ENCODE assay signal across 22 mouse cellular contexts in genomic region chr7:29144006-29144405, GRCm38 (mm10). TPM values are rescaled to one million over a fixed set of nuclear protein-coding genes. Genes with fewer than 3 reads are reported as not detected.
A peak's percentile ranks its signal among the peaks of the same experiment; 100 is the strongest.
DNase-seq lines count a peak whose midpoint lies in the region; ATAC-seq and TF ChIP-seq lines count a peak whose summit lies in the region.
"Had no signal": no experiment of that assay in that cellular context is flagged by ENCODE, and none has a peak within 500 bp of the region (broad histone marks: within the 10 kb centered on the region; RNA-seq: fewer than 3 reads in every experiment).

No protein-coding gene starts in this region.

- H3K27me3 ChIP-seq in heart, embryonic 10.5 days (ENCODE audit: insufficient read depth, poor library complexity, severe bottlenecking) = no peaks in the 10 kb centered on the region; the same call in 1 of the 2 replicates
- peaks cover 10% of the 10 kb centered on the region for H3K27me3 ChIP-seq in G1E (ENCODE audit: insufficient read depth, low read length)
- H3K27me3 ChIP-seq in forebrain, embryonic 15.5 days = no peaks in the 10 kb centered on the region
- H3K27me3 ChIP-seq: kidney, embryonic 15.5 days; liver, embryonic 15.5 days; lung, embryonic 15.5 days; midbrain, embryonic 15.5 days had no signal

- no peak overlapping the region for H3K4me2 ChIP-seq in forebrain, embryonic 15.5 days (replicated peaks)
- H3K4me2 ChIP-seq: kidney, embryonic 15.5 days; liver, embryonic 15.5 days; lung, embryonic 15.5 days; midbrain, embryonic 15.5 days had no signal

- no peaks in the 10 kb centered on the region for H3K36me3 ChIP-seq in heart, embryonic 10.5 days
- H3K36me3 ChIP-seq in G1E (replicated peaks) = no peaks in the 10 kb centered on the region
- no peaks in the 10 kb centered on the region for H3K36me3 ChIP-seq in forebrain, embryonic 15.5 days
- H3K36me3 ChIP-seq: kidney, embryonic 15.5 days; liver, embryonic 15.5 days; lung, embryonic 15.5 days; midbrain, embryonic 15.5 days had no signal

- TF ChIP-seq CTCF in G1E (IDR thresholded peaks at IDR 0.05; ENCODE audit: low read depth, low read length) = no peak

- H3K4me1 ChIP-seq in heart, embryonic 10.5 days = no peaks in the 10 kb centered on the region
- H3K4me1 ChIP-seq in G1E (ENCODE audit: insufficient read depth, low read depth, low read length) = peaks cover 47% of the 10 kb centered on the region
- H3K4me1 ChIP-seq in forebrain, embryonic 15.5 days = no peaks in the 10 kb centered on the region
- H3K4me1 ChIP-seq: kidney, embryonic 15.5 days; liver, embryonic 15.5 days; lung, embryonic 15.5 days; midbrain, embryonic 15.5 days had no signal

- 87% methylated on average over 4 of the region's 4 CpGs for WGBS in heart, embryonic 10.5 days
- WGBS in forebrain, embryonic 15.5 days = 93% methylated on average over 4 of the region's 4 CpGs

- no peak overlapping the region for H3K27ac ChIP-seq in heart, embryonic 10.5 days
- H3K27ac ChIP-seq in forebrain, embryonic 15.5 days (replicated peaks) = no peak overlapping the region
- H3K27ac ChIP-seq: hindbrain, postnatal 0 days; kidney, embryonic 15.5 days; left cerebral cortex, adult 2 months; liver, embryonic 15.5 days; lung, embryonic 15.5 days; midbrain, embryonic 15.5 days; stomach, postnatal 0 days had no signal

- no peak overlapping the region for H3K4me3 ChIP-seq in heart, embryonic 10.5 days
- H3K4me3 ChIP-seq in G1E (ENCODE audit: low read depth, low read length) = no peak overlapping the region; the same call in 1 of the 2 replicates
- no peak overlapping the region for H3K4me3 ChIP-seq in forebrain, embryonic 15.5 days
- H3K4me3 ChIP-seq: kidney, embryonic 15.5 days; left cerebral cortex, adult 2 months; liver, embryonic 15.5 days; lung, embryonic 15.5 days; midbrain, embryonic 15.5 days had no signal

- H3K9ac ChIP-seq in forebrain, embryonic 15.5 days (replicated peaks) = no peak overlapping the region
- H3K9ac ChIP-seq: kidney, embryonic 15.5 days; liver, embryonic 15.5 days; lung, embryonic 15.5 days; midbrain, embryonic 15.5 days had no signal

- peak; percentile 28 for DNase-seq in heart, adult 8-10 months (ENCODE audit: low spot score)
- DNase-seq in heart, embryonic 10.5 days (ENCODE audit: low spot score) = no peak
- peak; percentile 43 for DNase-seq in G1E (ENCODE audit: low spot score)
- DNase-seq in frontal cortex, postnatal 10 days (ENCODE audit: low spot score in 2 of 2) = no peak
- DNase-seq in ovary, adult 18-20 months (ENCODE audit: low spot score) = no peak
- DNase-seq: cerebellum, adult 2 months; cerebellum, postnatal 36 days; gastrocnemius, postnatal 10 days; kidney, postnatal 4 days; layer of hippocampus, adult 9-11 months had no signal

- peak; percentile 60 for ATAC-seq in G1E (ENCODE audit: extremely low read depth, insufficient number of reproducible peaks, low FRiP score, poor library complexity, severe bottlenecking)
- ATAC-seq in common myeloid progenitor, adult 5-6 weeks (replicated peaks; ENCODE audit: low read depth, poor library complexity, severe bottlenecking) = peak; percentile 91
- ATAC-seq in megakaryocyte progenitor cell, adult 5-6 weeks (replicated peaks; ENCODE audit: poor library complexity) = peak; percentile 82
- no peak for ATAC-seq in forebrain, embryonic 15.5 days (replicated peaks)
- ATAC-seq: forebrain, embryonic 14.5 days; hindbrain, postnatal 0 days; intestine, embryonic 16.5 days; midbrain, embryonic 15.5 days had no signal

- no peaks in the 10 kb centered on the region for H3K9me3 ChIP-seq in heart, embryonic 10.5 days
- no peaks in the 10 kb centered on the region for H3K9me3 ChIP-seq in G1E (replicated peaks)
- no peaks in the 10 kb centered on the region for H3K9me3 ChIP-seq in forebrain, embryonic 15.5 days
- H3K9me3 ChIP-seq: kidney, embryonic 15.5 days; liver, embryonic 15.5 days; lung, embryonic 15.5 days; midbrain, embryonic 15.5 days had no signal

RNA-seq across cellular contexts. Expression of gene Rasgrp4, which starts 9.4 kb away (rescaled TPM):
- total RNA-seq in heart, adult 8-10 months (2022) = 1 to 10 TPM in 3 of 4 experiments, under 1 TPM in 1; 1.00 to 1.5 (median 1.2) TPM
- 0.74 and 0.79 TPM in 2 replicates for polyA plus RNA-seq in heart, embryonic 10.5 days (2016; fragmentation: Nextera tagmentation; extraction: Ambion mirVana)
- total RNA-seq in G1E (2014; fragmentation: Nextera tagmentation) = 4.3 and 5.8 TPM in 2 replicates
- total RNA-seq in G1E (2017) = 8.2 and 8.6 TPM in 2 replicates
- polyA plus RNA-seq in G1E (2012) = 3.0 and 4.3 TPM in 2 replicates
- total RNA-seq in common myeloid progenitor, adult 5-6 weeks (2017) = 0.41 and 0.63 TPM in 2 replicates
- total RNA-seq in megakaryocyte progenitor cell, adult 5-6 weeks (2015) = 1.8 and 3.3 TPM in 2 replicates
- total RNA-seq in megakaryocyte progenitor cell, adult 5-6 weeks (2017) = 1.5 and 7.2 TPM in 2 replicates
- 0.57 and 0.69 TPM in 2 replicates for polyA plus RNA-seq in forebrain, embryonic 15.5 days (2015; fragmentation: Nextera tagmentation; extraction: Ambion mirVana)

RNA-seq across cellular contexts. Expression of gene Fam98c, which starts 12.0 kb away (rescaled TPM):
- 10 to 100 TPM; 10.4 to 12.6 (median 10.8) TPM for total RNA-seq in heart, adult 8-10 months (2022)
- 13.3 and 14.6 TPM in 2 replicates for polyA plus RNA-seq in heart, embryonic 10.5 days (2016; fragmentation: Nextera tagmentation; extraction: Ambion mirVana)
- 29.6 and 33.9 TPM in 2 replicates for total RNA-seq in G1E (2014; fragmentation: Nextera tagmentation)
- total RNA-seq in G1E (2017) = 21.9 and 26.0 TPM in 2 replicates
- polyA plus RNA-seq in G1E (2012) = 70.4 and 73.8 TPM in 2 replicates
- 23.2 and 28.2 TPM in 2 replicates for total RNA-seq in common myeloid progenitor, adult 5-6 weeks (2017)
- total RNA-seq in megakaryocyte progenitor cell, adult 5-6 weeks (2015) = 19.4 and 24.1 TPM in 2 replicates
- total RNA-seq in megakaryocyte progenitor cell, adult 5-6 weeks (2017) = 22.6 and 23.4 TPM in 2 replicates
- 20.5 and 21.3 TPM in 2 replicates for polyA plus RNA-seq in forebrain, embryonic 15.5 days (2015; fragmentation: Nextera tagmentation; extraction: Ambion mirVana)

RNA-seq across cellular contexts. Expression of gene Ryr1, which starts 19.0 kb away (rescaled TPM):
- total RNA-seq in heart, adult 8-10 months (2022) = 1 to 10 TPM in 2 of 4 experiments, under 1 TPM in 2; 0.79 to 1.5 (median 0.92) TPM
- polyA plus RNA-seq in heart, embryonic 10.5 days (2016; fragmentation: Nextera tagmentation; extraction: Ambion mirVana) = 0.20 and 0.73 TPM in 2 replicates
- total RNA-seq in G1E (2014; fragmentation: Nextera tagmentation) (0.30 and 0.73 TPM in 2 replicates), G1E (2017) (0.17 and 0.38 TPM in 2 replicates)
- polyA plus RNA-seq in G1E (2012) = under 0.01 TPM in 2 replicates
- 0.19 and 2.5 TPM in 2 replicates for total RNA-seq in common myeloid progenitor, adult 5-6 weeks (2017)
- 0.24 and 1.1 TPM in 2 replicates for total RNA-seq in megakaryocyte progenitor cell, adult 5-6 weeks (2015)
- total RNA-seq in megakaryocyte progenitor cell, adult 5-6 weeks (2017) = 0.12 and 0.44 TPM in 2 replicates
- polyA plus RNA-seq in forebrain, embryonic 15.5 days (2015; fragmentation: Nextera tagmentation; extraction: Ambion mirVana) = 13.3 and 15.6 TPM in 2 replicates

RNA-seq across cellular contexts. Expression of gene Ggn, which starts 26.0 kb away (rescaled TPM):
- under 1 TPM in 3 of 4 experiments, not detected in 1; 0.14 to 0.37 (median 0.28) TPM for total RNA-seq in heart, adult 8-10 months (2022)
- polyA plus RNA-seq in heart, embryonic 10.5 days (2016; fragmentation: Nextera tagmentation; extraction: Ambion mirVana) = 0.51 and 0.64 TPM in 2 replicates
- total RNA-seq in G1E (2014; fragmentation: Nextera tagmentation) (not detected in 2 replicates), G1E (2017) (0.22 TPM in 1 of 2 replicates, not detected in the other)
- polyA plus RNA-seq in G1E (2012) = 0.21 and 0.36 TPM in 2 replicates
- 0.92 and 1.6 TPM in 2 replicates for total RNA-seq in common myeloid progenitor, adult 5-6 weeks (2017)
- 0.76 and 1.2 TPM in 2 replicates for total RNA-seq in megakaryocyte progenitor cell, adult 5-6 weeks (2015)
- total RNA-seq in megakaryocyte progenitor cell, adult 5-6 weeks (2017) = 0.17 and 0.47 TPM in 2 replicates
- 0.18 TPM in 2 replicates for polyA plus RNA-seq in forebrain, embryonic 15.5 days (2015; fragmentation: Nextera tagmentation; extraction: Ambion mirVana)

RNA-seq across cellular contexts. Expression of gene Spred3, which starts 26.2 kb away (rescaled TPM):
- under 1 TPM; 0.23 to 0.75 (median 0.52) TPM for total RNA-seq in heart, adult 8-10 months (2022)
- 1.4 and 2.7 TPM in 2 replicates for polyA plus RNA-seq in heart, embryonic 10.5 days (2016; fragmentation: Nextera tagmentation; extraction: Ambion mirVana)
- total RNA-seq in G1E (2014; fragmentation: Nextera tagmentation) (1.3 and 1.5 TPM in 2 replicates), G1E (2017) (0.41 and 0.44 TPM in 2 replicates)
- polyA plus RNA-seq in G1E (2012) = 0.21 and 0.23 TPM in 2 replicates
- 1.2 and 3.8 TPM in 2 replicates for total RNA-seq in common myeloid progenitor, adult 5-6 weeks (2017)
- total RNA-seq in megakaryocyte progenitor cell, adult 5-6 weeks (2015) = 0.56 and 2.3 TPM in 2 replicates
- total RNA-seq in megakaryocyte progenitor cell, adult 5-6 weeks (2017) = 0.91 and 2.4 TPM in 2 replicates
- 6.4 TPM in 2 replicates for polyA plus RNA-seq in forebrain, embryonic 15.5 days (2015; fragmentation: Nextera tagmentation; extraction: Ambion mirVana)

Comparison
In these comparisons a context has a peak if more than half of its experiments do, and no peak if none do; other contexts are left out.
1. DNase-seq: peak in heart, adult 8-10 months (single experiment) and G1E (single experiment); none in heart, embryonic 10.5 days (single experiment), frontal cortex, postnatal 10 days (0 of 2) and ovary, adult 18-20 months (single experiment).